Mouse (Mus musculus): ENCODE results near the gene 4930404H24Rik. TPM values are rescaled to one million over a fixed set of nuclear protein-coding genes. Genes with fewer than 3 reads are reported as not detected.

4930404H24Rik gene
- polyA plus RNA-seq, 1 experiment from 2014 or later = not detected

GRCm38 (mm10) chr2:153533981-153534380 is 41.4 kb downstream of the 4930404H24Rik start:
- no peak overlapping the region for H3K27ac ChIP-seq (ENCODE audit: low read length)
- peaks cover 3% of the 10 kb centered on the region; the same call in 1 of the 2 replicates for H3K9me3 ChIP-seq (replicated peaks; ENCODE audit: control insufficient read depth, low read length)
- no peaks in the 10 kb centered on the region for H3K36me3 ChIP-seq (ENCODE audit: control insufficient read depth, insufficient read depth)
- H3K4me3 ChIP-seq (ENCODE audit: low read length) = no peak overlapping the region
- no peak overlapping the region for H3K9ac ChIP-seq (ENCODE audit: low read length)
- H3K27me3 ChIP-seq (ENCODE audit: control insufficient read depth, insufficient read depth, low read length) = peaks cover 3% of the 10 kb centered on the region; the same call in 1 of the 2 replicates
- 70% methylated on average over 1 of the region's 1 CpGs for WGBS
- ATAC-seq (replicated peaks; ENCODE audit: extremely low read depth, insufficient read depth, low FRiP score) = no peak
- H3K4me1 ChIP-seq (ENCODE audit: control insufficient read depth, insufficient read depth, low read length) = no peaks in the 10 kb centered on the region
- H3K4me2 ChIP-seq (ENCODE audit: low read depth, low read length) = no peak overlapping the region

- Histone ChIP-seq H3K9me3 (replicated peaks; ENCODE audit: control insufficient read depth, low read length) (peaks cover 3% of the 10 kb centered on the region; the same call in 1 of the 2 replicates), H3K27me3 (ENCODE audit: control insufficient read depth, insufficient read depth, low read length) (no peaks in the 10 kb centered on the region), H3K4me2 (ENCODE audit: low read depth, low read length) (no peak overlapping the region), H3K4me1 (ENCODE audit: control insufficient read depth, insufficient read depth, low read length) (no peaks in the 10 kb centered on the region), H3K4me3 (ENCODE audit: low read length) (no peak overlapping the region), H3K9ac (ENCODE audit: low read length) (no peak overlapping the region), H3K36me3 (ENCODE audit: control insufficient read depth, insufficient read depth) (no peaks in the 10 kb centered on the region), H3K27ac (ENCODE audit: low read length) (no peak overlapping the region)
- WGBS = 75% methylated on average over 3 of the region's 3 CpGs
- ATAC-seq (replicated peaks; ENCODE audit: extremely low read depth, insufficient read depth, low FRiP score) = no peak
These were observed 46.3 kb downstream of the 4930404H24Rik start for GRCm38 (mm10) chr2:153538898-153539297.

GRCm38 (mm10) chr2:153542936-153543668 is 50.5 kb downstream of the 4930404H24Rik start:
- Histone ChIP-seq H3K4me3 (ENCODE audit: low read length) (no peak overlapping the region), H3K4me1 (ENCODE audit: control insufficient read depth, insufficient read depth, low read length) (peaks cover 9% of the 10 kb centered on the region), H3K27me3 (ENCODE audit: control insufficient read depth, insufficient read depth, low read length) (no peaks in the 10 kb centered on the region), H3K9me3 (replicated peaks; ENCODE audit: control insufficient read depth, low read length) (no peaks in the 10 kb centered on the region), H3K9ac (ENCODE audit: low read length) (no peak overlapping the region), H3K36me3 (ENCODE audit: control insufficient read depth, insufficient read depth) (no peaks in the 10 kb centered on the region), H3K27ac (ENCODE audit: low read length) (no peak overlapping the region), H3K4me2 (ENCODE audit: low read depth, low read length) (no peak overlapping the region)
- ATAC-seq (replicated peaks; ENCODE audit: extremely low read depth, insufficient read depth, low FRiP score) = no peak
- WGBS = 75% methylated on average over 8 of the region's 8 CpGs

Other genes with a start within 250 kb of the 4930404H24Rik start
- gene Kif3b, start 201.4 kb upstream of the 4930404H24Rik start, polyA plus RNA-seq (2015; fragmentation: Nextera tagmentation; extraction: Ambion mirVana) = 5.4 and 6.2 TPM in 2 replicates
- 7.4 and 8.7 TPM in 2 replicates for gene Asxl1, start 147.0 kb upstream of the 4930404H24Rik start, polyA plus RNA-seq (2015; fragmentation: Nextera tagmentation; extraction: Ambion mirVana)
- gene Nol4l, start 37.2 kb downstream of the 4930404H24Rik start, polyA plus RNA-seq (2015; fragmentation: Nextera tagmentation; extraction: Ambion mirVana) = 7.0 and 8.5 TPM in 2 replicates
- gene Commd7, start 140.0 kb downstream of the 4930404H24Rik start, polyA plus RNA-seq (2015; fragmentation: Nextera tagmentation; extraction: Ambion mirVana) = 57.3 and 58.5 TPM in 2 replicates
- gene Dnmt3b, start 156.7 kb downstream of the 4930404H24Rik start, polyA plus RNA-seq (2015; fragmentation: Nextera tagmentation; extraction: Ambion mirVana) = 7.5 and 8.1 TPM in 2 replicates
- gene Dnmt3c, start 203.9 kb downstream of the 4930404H24Rik start, polyA plus RNA-seq (2015; fragmentation: Nextera tagmentation; extraction: Ambion mirVana) = not detected in 2 replicates
- gene Mapre1, start 248.5 kb downstream of the 4930404H24Rik start, polyA plus RNA-seq (2015; fragmentation: Nextera tagmentation; extraction: Ambion mirVana) = 236 and 246 TPM in 2 replicates